Mouse (Mus musculus) telencephalon, adult 2 months (tissue): ENCODE measurements at regions not wholly inside any gene's neighbourhood (a gene's known extent, or its start where the extent isn't known, plus 50 kb on each side); places are given as distances from the start of the nearest gene placed in this dataset.

Source experiments
- DNase-seq: peaks from one replicate; pipeline ENCODE4 v3.0.0-alpha.2; 2011; ENCODE audit warnings: low read depth, low spot score

GRCm38 (mm10) chr9:34280311-34281208, 205.1 kb upstream of the Kirrel3 start:
- DNase-seq: no peak

DNA sequence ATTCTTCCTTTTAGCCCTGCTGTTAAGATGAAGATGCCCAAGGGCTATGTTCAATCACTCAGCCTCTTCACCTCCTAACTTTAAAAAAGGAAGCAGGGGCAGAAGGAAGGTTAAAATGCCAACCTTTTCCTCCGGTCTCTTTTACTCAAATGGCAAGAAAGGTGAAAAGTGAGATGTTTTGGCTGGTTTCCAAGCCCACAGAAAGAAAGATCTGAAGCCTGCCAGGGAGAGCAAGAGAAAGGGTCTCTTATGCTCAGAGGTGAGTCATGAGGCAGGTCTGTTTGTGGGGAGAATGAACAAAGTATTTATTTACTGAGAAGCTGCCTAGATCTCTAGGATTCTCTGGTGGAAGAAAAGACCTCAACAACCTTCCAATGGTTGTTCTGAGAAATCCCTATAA, 162.1 kb upstream of the Kirrel3 start:
- DNase-seq: no peak

GRCm38 (mm10) chr9:34328723-34329122, 157.0 kb upstream of the Kirrel3 start:
- no peak for DNase-seq

DNA sequence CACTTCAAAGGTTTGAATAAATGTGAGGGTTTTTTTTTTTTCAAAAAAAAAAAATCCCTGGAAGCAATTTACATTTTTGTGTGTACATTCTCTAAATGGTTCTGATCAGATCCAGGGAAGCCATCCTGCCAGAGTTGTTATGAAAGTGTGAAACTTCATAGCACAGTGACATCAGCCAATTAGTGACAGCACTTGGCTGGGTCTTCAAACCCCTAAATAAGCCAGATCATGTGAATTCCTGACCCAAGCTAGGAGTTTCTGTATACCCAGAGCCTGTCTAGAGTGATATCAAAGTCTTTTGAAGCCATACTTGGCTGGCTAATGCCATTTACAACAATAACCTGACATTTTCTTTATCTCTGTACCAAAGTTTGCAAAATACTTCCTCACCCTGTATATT, 151.6 kb upstream of the Kirrel3 start:
- DNase-seq: no peak

DNA sequence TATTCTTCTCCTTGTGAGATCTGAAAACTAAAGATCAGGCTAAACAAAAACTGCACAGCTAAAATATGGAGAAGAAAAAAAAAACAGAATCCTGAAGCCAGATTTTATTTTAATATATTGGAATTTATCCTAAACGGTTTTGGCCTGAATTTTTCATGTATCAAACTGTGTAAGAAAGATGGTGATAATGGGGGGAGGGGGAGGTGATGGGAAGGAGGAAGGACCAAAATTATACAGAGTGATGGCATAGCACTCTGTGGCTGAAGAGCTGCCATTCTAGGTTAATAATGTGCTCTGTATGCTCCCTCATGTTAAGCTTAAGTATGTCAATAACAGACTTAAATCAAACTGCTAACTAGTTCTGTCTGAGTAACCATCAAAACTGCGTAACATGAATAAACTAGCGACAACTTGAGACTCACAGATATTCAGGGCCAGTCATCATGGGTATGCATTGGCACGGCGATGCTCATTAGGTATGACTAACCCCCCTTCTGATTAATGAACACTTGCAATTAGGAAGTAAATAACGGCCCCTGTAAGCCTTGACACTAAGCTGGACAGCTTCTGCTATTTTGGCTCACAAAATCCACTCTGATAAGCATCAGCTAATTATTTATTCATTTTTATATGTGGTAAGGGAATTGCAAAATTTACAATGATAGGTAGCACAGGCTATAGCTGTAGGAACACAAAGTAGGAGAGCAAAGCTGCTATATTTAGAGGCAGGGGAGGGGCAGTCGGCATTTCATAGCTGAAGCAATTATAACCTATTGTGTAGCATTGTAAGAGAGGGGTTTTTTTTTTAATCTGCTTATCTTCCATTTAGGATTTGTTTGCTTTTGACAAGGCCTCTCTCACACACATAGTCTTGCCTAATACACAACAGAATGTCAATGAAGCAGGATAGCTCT, 150.9 kb upstream of the Kirrel3 start:
- DNase-seq: no peak

DNA sequence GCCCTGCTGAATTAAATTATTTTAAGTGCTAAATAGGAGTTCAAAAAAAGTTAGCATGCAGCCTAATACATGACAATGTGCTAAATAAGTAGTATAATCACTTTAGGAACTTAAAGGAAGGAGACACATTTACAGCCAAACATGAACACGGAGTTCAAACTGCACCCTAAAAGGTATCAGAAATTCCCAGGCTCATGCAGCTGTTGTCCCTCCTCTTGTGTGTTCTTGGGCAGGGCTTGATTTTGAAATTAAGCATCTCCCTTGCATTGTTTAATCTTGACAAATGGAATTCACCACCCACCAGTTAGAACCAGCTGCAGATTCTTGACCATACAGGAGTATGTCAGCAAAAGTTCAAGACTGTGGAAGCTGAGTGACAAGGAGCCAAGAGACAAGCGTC, 137.3 kb upstream of the Kirrel3 start:
- no peak for DNase-seq

- no peak for DNase-seq
Measured at GRCm38 (mm10) chr9:34349997-34350396, 135.7 kb upstream of the Kirrel3 start.

- DNase-seq: no peak
Measured at GRCm38 (mm10) chr9:34353744-34354143, 131.9 kb upstream of the Kirrel3 start.

- no peak for DNase-seq
Measured at GRCm38 (mm10) chr9:34354723-34355316, 130.9 kb upstream of the Kirrel3 start.

DNA sequence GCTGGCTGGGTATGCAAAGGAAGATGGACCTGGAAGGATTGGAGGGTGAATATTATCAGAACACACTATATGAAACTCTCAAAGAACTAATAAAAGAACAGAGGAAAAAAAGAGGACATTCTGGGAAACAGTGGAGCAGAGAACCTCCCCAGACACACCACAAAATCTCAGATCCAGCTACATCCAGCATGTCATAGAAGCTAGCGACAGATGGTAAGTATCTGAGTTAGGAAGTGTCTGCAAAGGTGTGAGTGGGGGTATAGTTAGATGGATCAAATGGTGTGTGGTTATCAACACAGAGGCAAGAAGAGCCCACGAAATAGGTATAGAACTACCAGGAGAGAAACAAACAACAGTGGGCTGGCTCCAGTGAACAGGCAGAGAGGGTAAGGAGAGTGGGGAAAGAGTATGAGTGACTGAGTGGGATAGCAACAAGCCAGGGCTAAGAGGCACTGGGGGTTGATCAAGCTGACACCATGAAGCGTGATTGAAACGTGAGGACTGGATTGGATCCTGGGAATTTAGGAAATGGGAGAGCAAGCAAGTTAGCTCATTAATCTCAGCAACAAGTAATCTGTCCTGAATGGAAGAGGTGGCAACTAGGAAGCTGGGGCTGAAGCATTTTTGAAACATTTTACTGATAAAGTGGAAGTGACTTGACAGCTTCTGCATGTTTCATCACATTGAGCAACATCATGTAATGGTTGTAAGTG, 114.9 kb upstream of the Kirrel3 start:
- DNase-seq: no peak

DNA sequence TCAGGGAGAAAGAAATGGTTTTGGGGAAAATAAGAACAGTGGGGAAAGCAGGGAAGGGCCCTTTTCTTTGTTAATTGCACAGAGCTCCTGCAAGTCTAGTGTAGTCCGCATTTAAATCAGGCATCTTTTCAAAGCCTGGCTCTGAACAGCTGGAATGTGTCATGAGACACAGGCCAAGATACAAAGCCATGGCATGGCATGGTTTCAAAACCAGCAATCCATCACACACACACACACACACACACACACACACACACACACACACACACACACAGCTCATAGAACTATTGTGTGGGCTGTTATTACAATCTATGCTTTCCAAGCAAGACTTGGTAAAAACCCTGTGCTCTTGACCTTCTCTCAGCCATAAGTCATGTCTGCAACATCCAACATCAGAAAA, 110.5 kb upstream of the Kirrel3 start:
- DNase-seq: no peak

DNA sequence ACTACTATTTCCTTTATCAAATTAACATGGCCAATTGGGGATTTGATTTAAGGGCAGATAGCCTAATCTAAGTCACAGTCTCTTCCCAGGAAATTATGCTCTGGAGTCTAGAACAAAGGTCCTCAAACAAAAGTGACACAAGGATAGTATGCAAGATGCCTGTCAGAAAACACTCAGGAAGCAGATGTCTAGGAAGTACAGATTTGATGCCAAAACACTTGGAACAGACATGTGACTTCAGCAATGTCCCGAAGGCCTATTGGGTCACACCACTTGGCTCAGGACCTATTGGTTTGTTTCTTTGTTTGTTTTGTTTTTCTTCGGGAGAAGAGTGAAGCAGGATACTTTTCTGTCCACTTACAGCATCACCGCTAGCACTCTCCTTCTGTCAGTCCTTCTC, 105.7 kb upstream of the Kirrel3 start:
- DNase-seq: no peak

GRCm38 (mm10) chr9:34381601-34382000, 104.1 kb upstream of the Kirrel3 start:
- no peak for DNase-seq

DNA sequence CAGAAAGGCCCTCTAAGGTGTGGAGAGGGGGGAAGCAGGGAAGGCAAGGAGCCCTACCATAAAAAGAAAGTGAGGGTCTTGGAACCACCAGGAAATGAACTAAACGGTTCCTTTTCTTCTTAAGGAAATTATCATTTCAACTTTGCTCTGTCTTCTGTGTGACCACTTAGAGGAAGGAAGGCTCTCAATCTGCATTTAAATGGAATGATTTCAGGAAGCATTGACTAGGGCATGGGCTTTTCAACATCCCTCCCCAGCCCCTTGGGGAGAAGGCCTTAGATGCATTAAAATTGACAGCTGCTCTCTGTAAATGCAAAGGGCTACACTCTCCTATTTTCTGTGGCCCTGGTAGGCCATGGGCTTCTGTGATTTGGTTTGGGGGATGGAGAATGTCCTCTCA, 103.5 kb upstream of the Kirrel3 start:
- DNase-seq: no peak

GRCm38 (mm10) chr9:34386071-34386470, 99.6 kb upstream of the Kirrel3 start:
- no peak for DNase-seq

GRCm38 (mm10) chr9:34393042-34393441, 92.7 kb upstream of the Kirrel3 start:
- DNase-seq: no peak

GRCm38 (mm10) chr9:34395839-34396804, 89.6 kb upstream of the Kirrel3 start:
- DNase-seq: no peak

- peak; percentile 92 for DNase-seq
Measured at GRCm38 (mm10) chr9:34411699-34412098, 74.0 kb upstream of the Kirrel3 start.

GRCm38 (mm10) chr9:34416153-34416552, 69.5 kb upstream of the Kirrel3 start:
- no peak for DNase-seq

DNA sequence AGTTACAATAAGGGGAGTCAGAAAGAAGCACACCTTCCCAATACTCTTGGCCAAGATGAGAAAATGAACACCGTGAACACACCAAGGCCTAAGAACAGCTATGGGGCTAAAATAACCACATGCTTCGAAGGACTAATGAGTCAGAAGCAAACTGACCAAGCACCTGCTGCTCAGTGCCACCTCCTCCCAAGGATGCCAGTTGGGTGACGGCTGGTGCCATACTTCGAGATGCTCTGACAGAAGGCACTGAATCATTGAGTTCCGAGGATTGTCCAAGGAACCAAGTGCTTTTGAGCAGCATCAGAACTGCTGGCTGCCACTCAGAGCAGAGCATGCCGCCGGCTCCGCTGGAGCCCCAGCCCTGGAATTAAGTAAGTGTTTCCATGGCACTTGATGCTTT, 67.6 kb upstream of the Kirrel3 start:
- no peak for DNase-seq
